Mouse (Mus musculus): ENCODE measurements around the gene Pus7l. TPM values are rescaled to one million over a fixed set of nuclear protein-coding genes. Genes with fewer than 3 reads are reported as not detected.

Gene Pus7l
- polyA plus RNA-seq, 1 experiment from 2014 or later: 3.2 TPM

DNA sequence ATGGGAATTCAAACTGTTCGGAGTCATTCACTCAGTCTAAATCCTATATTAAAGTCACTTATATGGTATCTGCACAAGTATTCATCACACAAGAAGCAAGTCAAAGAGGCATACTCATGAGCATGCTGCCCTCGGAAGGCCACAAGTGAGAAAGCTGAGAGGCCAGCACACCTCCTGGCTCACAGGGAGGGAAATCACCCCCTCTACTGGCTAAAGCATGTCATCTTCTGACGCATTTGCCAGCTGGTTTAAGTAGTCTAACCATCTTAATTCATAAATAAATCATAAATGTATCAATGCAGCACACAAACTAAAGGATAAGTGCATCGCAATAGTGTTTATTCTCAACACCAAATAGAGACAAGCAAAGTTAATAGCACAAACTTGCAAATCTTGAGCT, 41.4 kb upstream of the Pus7l start:
- no peaks in the 10 kb centered on the region for H3K27me3 ChIP-seq (replicated peaks; ENCODE audit: insufficient read depth, low read length)
- DNase-seq (ENCODE audit: low spot score): peak; percentile 9
- no peak for ATAC-seq
- no peak overlapping the region for H3K4me3 ChIP-seq (ENCODE audit: low read depth, low read length)
- no peaks in the 10 kb centered on the region for H3K9me3 ChIP-seq (ENCODE audit: low read length)
- H3K27ac ChIP-seq (ENCODE audit: low read length): no peak overlapping the region
- WGBS: 88% methylated on average over 4 of the region's 4 CpGs
- no peak overlapping the region for H3K9ac ChIP-seq (replicated peaks; ENCODE audit: low read depth)
- H3K36me3 ChIP-seq (ENCODE audit: insufficient read depth, low read length): peaks cover 39% of the 10 kb centered on the region
- peak; percentile 36 for TF ChIP-seq CTCF (IDR thresholded peaks at IDR 0.05)
- no peak for TF ChIP-seq EP300 (IDR thresholded peaks at IDR 0.05)
- H3K4me2 ChIP-seq (replicated peaks; ENCODE audit: low read depth, low read length): no peak overlapping the region
- H3K4me1 ChIP-seq (ENCODE audit: insufficient read depth, low read depth, low read length): no peaks in the 10 kb centered on the region

DNA sequence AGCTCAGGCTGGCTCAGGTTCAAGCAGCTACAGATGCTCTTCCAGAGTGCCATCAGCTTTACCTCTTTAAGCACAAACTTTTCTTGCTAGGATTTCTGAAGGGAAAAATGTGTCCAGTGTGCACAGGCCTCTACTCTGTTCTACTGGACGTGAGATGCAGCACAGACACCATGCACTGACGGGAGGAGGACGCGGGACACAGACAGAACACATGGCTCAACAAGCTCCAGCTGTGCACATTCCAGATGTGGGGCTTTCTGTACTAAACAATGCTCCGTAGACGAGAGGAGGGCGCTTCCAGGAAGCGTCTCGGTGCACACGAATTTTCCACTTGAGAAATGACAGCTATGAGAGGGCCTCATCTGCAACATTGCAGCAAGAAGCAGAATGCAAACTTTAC, 39.8 kb upstream of the Pus7l start:
- no peak overlapping the region for H3K27ac ChIP-seq (ENCODE audit: low read length)
- DNase-seq (ENCODE audit: low spot score): no peak
- H3K9me3 ChIP-seq (ENCODE audit: low read length): no peaks in the 10 kb centered on the region
- peaks cover 39% of the 10 kb centered on the region for H3K36me3 ChIP-seq (ENCODE audit: insufficient read depth, low read length)
- no peak overlapping the region for H3K4me2 ChIP-seq (replicated peaks; ENCODE audit: low read depth, low read length)
- H3K4me1 ChIP-seq (ENCODE audit: insufficient read depth, low read depth, low read length): no peaks in the 10 kb centered on the region
- TF ChIP-seq EP300 (IDR thresholded peaks at IDR 0.05) (no peak), CTCF (IDR thresholded peaks at IDR 0.05) (no peak)
- no peaks in the 10 kb centered on the region for H3K27me3 ChIP-seq (replicated peaks; ENCODE audit: insufficient read depth, low read length)
- 89% methylated on average over 10 of the region's 10 CpGs for WGBS
- no peak for ATAC-seq
- no peak overlapping the region for H3K4me3 ChIP-seq (ENCODE audit: low read depth, low read length)
- H3K9ac ChIP-seq (replicated peaks; ENCODE audit: low read depth): no peak overlapping the region

DNA sequence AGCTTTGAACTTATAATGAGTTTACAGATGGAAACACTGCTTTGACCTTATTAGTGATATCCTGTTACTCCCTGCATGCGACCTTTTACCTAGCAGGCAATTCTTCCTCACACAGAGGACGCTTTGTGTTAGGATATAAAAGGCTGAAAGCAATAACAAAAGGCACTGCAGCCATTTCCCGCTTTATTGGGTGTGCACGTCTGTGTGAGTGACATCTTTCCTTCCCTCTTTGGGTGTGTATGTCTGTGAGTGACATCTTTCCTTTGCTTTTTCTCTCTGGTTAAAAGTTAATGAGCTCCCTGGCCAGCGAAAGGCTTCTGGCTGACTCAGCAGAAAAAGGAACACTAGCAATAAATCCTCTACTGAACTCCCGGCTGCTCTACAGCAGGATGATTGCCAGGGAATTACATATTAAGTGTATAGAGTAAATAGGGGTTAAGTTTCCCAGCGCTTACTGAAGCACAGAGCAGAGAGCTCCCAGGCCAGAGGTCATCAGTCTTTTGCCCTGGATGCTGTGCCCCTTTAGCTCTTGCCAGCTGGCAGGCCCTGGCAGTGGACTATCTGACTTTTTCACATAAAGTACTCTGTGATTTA, 38.8 kb upstream of the Pus7l start:
- TF ChIP-seq CTCF (IDR thresholded peaks at IDR 0.05) (no peak), EP300 (IDR thresholded peaks at IDR 0.05) (no peak)
- 67% methylated on average over 7 of the region's 7 CpGs for WGBS
- Histone ChIP-seq H3K9ac (replicated peaks; ENCODE audit: low read depth) (no peak overlapping the region), H3K4me3 (ENCODE audit: low read depth, low read length) (no peak overlapping the region), H3K27me3 (replicated peaks; ENCODE audit: insufficient read depth, low read length) (no peaks in the 10 kb centered on the region), H3K4me2 (replicated peaks; ENCODE audit: low read depth, low read length) (no peak overlapping the region), H3K9me3 (ENCODE audit: low read length) (no peaks in the 10 kb centered on the region), H3K27ac (ENCODE audit: low read length) (no peak overlapping the region), H3K36me3 (ENCODE audit: insufficient read depth, low read length) (peaks cover 39% of the 10 kb centered on the region), H3K4me1 (ENCODE audit: insufficient read depth, low read depth, low read length) (no peaks in the 10 kb centered on the region)
- no peak for DNase-seq (ENCODE audit: low spot score)
- no peak for ATAC-seq

DNA sequence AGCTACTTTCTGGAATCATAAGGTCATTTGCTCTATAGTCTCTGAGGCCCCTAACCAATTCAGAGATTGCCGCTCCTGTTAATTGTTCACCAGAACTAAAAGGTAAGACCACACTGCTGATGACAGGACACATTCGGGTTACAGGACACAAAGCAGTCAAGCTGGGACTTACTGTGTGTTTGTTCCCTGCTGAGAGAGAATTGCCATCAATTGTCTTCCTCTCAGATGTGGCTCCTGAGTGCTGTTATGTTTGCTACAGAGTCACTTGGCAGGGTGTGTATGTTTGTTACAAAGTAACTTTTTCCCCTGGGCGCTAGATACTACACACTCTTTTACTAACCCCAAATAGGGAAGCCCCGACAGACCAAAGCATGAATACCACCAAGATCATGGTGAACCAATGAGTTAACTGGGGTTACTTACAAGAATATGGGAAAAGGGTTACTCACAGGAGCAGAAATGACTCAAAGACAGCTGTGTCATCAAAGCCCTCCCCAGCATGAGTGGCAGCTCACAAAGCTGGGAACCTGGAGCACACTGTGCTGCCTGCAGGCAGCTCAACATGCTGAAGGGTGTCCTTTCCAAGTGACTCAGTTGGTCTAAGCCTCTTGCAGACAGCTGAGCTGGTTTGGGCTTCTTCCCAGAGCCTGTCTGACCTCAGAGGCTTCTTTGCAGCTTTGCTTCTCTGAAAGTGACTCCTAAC, 31.4 kb upstream of the Pus7l start:
- Histone ChIP-seq H3K4me1 (ENCODE audit: insufficient read depth, low read depth, low read length) (no peaks in the 10 kb centered on the region), H3K27me3 (replicated peaks; ENCODE audit: insufficient read depth, low read length) (no peaks in the 10 kb centered on the region), H3K4me2 (replicated peaks; ENCODE audit: low read depth, low read length) (no peak overlapping the region), H3K36me3 (ENCODE audit: insufficient read depth, low read length) (no peaks in the 10 kb centered on the region), H3K9ac (replicated peaks; ENCODE audit: low read depth) (no peak overlapping the region), H3K4me3 (ENCODE audit: low read depth, low read length) (no peak overlapping the region), H3K27ac (ENCODE audit: low read length) (no peak overlapping the region), H3K9me3 (ENCODE audit: low read length) (no peaks in the 10 kb centered on the region)
- DNase-seq (ENCODE audit: low spot score): no peak
- ATAC-seq: no peak
- no peak for TF ChIP-seq CTCF (IDR thresholded peaks at IDR 0.05)
- no peak for TF ChIP-seq EP300 (IDR thresholded peaks at IDR 0.05)
- 65% methylated on average over 4 of the region's 4 CpGs for WGBS

DNA sequence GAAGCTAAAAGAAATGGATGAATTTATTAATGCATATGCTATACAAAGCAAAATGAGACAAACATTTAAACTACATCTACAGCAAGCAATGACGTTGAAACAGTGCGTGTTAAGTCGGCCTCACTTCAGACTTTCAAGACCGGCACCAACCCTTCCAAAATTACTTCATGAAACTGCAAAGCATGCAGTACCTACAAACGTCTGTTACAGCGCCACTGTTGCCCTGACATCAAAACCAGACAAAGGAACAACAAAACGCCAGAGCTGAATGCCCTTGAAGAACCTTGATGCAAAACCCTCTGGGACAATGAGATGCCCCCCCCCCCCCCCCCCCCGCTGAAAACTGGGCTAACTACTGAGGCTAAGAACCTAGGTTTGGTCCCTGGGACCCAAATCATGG, 29.4 kb upstream of the Pus7l start:
- 67% methylated on average over 8 of the region's 8 CpGs for WGBS

DNA sequence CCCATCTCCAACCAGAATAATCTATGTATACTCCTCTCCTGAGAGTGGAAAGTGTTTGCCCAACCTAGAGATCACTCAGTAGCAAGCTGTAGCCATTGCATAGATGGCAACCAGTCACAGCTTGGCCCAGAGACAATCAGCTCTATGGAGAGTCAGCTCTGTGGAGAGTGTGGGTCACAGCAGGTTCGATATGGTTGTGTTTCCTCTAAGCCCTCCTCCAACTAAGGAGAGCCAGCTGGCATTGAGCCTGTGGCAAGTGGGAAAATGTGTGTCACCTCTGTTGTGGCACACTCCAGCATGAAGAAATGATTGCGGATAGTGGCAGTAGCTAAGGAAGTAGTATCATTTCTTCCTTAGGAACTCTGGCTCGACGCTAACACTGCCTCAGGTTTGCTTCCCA, 28.2 kb upstream of the Pus7l start:
- 66% methylated on average over 4 of the region's 4 CpGs for WGBS
- DNase-seq (ENCODE audit: low spot score) (no peak), ATAC-seq (no peak)
- no peaks in the 10 kb centered on the region for H3K9me3 ChIP-seq (ENCODE audit: low read length)
- no peaks in the 10 kb centered on the region for H3K27me3 ChIP-seq (replicated peaks; ENCODE audit: insufficient read depth, low read length)
- TF ChIP-seq CTCF (IDR thresholded peaks at IDR 0.05): no peak
- TF ChIP-seq EP300 (IDR thresholded peaks at IDR 0.05): no peak
- H3K4me3 ChIP-seq (ENCODE audit: low read depth, low read length): no peak overlapping the region
- no peak overlapping the region for H3K27ac ChIP-seq (ENCODE audit: low read length)
- H3K9ac ChIP-seq (replicated peaks; ENCODE audit: low read depth): no peak overlapping the region
- H3K4me2 ChIP-seq (replicated peaks; ENCODE audit: low read depth, low read length): no peak overlapping the region
- no peaks in the 10 kb centered on the region for H3K4me1 ChIP-seq (ENCODE audit: insufficient read depth, low read depth, low read length)
- no peaks in the 10 kb centered on the region for H3K36me3 ChIP-seq (ENCODE audit: insufficient read depth, low read length)

More for the DNA sequence above, 29.4 kb upstream of the Pus7l start:
- ATAC-seq: no peak
- H3K4me3 ChIP-seq (ENCODE audit: low read depth, low read length): no peak overlapping the region
- H3K4me2 ChIP-seq (replicated peaks; ENCODE audit: low read depth, low read length): no peak overlapping the region
- no peaks in the 10 kb centered on the region for H3K36me3 ChIP-seq (ENCODE audit: insufficient read depth, low read length)
- H3K9me3 ChIP-seq (ENCODE audit: low read length): no peaks in the 10 kb centered on the region
- H3K27me3 ChIP-seq (replicated peaks; ENCODE audit: insufficient read depth, low read length): no peaks in the 10 kb centered on the region
- no peak for DNase-seq (ENCODE audit: low spot score)
- H3K27ac ChIP-seq (ENCODE audit: low read length): no peak overlapping the region
- no peak for TF ChIP-seq EP300 (IDR thresholded peaks at IDR 0.05)
- no peak for TF ChIP-seq CTCF (IDR thresholded peaks at IDR 0.05)
- no peak overlapping the region for H3K9ac ChIP-seq (replicated peaks; ENCODE audit: low read depth)
- no peaks in the 10 kb centered on the region for H3K4me1 ChIP-seq (ENCODE audit: insufficient read depth, low read depth, low read length)
